Mouse (Mus musculus): ENCODE measurements at regions not wholly inside any gene's neighbourhood (a gene's known extent, or its start where the extent isn't known, plus 50 kb on each side); places are given as distances from the start of the nearest gene placed in this dataset.

- TF ChIP-seq POU5F1 (IDR thresholded peaks at IDR 0.05; ENCODE audit: borderline replicate concordance, low read length) (no peak), CTCF (conservative IDR thresholded peaks at IDR 0.05; ENCODE audit: low read length) (no peak), NANOG (IDR thresholded peaks at IDR 0.05; ENCODE audit: borderline replicate concordance, low read length) (no peak)
- no peaks in the 10 kb centered on the region for H3K9me3 ChIP-seq (ENCODE audit: low read length)
- no peak overlapping the region for H3K4me3 ChIP-seq (replicated peaks; ENCODE audit: low read length)
- H3K36me3 ChIP-seq (ENCODE audit: insufficient read depth, low read length) = no peaks in the 10 kb centered on the region
- no peaks in the 10 kb centered on the region for H3K4me1 ChIP-seq (replicated peaks; ENCODE audit: low read depth, low read length)
- no peaks in the 10 kb centered on the region for H3K27me3 ChIP-seq (ENCODE audit: insufficient read depth, low read length)
Observed at GRCm38 (mm10) chr4:72562909-72563676, 289.3 kb downstream of the Aldoart1 start.

GRCm38 (mm10) chr4:72554276-72554675 is 298.2 kb downstream of the Aldoart1 start:
- Histone ChIP-seq H3K27me3 (ENCODE audit: insufficient read depth, low read length) (no peaks in the 10 kb centered on the region), H3K9me3 (ENCODE audit: low read length) (no peaks in the 10 kb centered on the region), H3K4me1 (replicated peaks; ENCODE audit: low read depth, low read length) (no peaks in the 10 kb centered on the region), H3K4me3 (replicated peaks; ENCODE audit: low read length) (no peak overlapping the region), H3K36me3 (ENCODE audit: insufficient read depth, low read length) (no peaks in the 10 kb centered on the region)
- no peak for TF ChIP-seq POU5F1 (IDR thresholded peaks at IDR 0.05; ENCODE audit: borderline replicate concordance, low read length)
- TF ChIP-seq NANOG (IDR thresholded peaks at IDR 0.05; ENCODE audit: borderline replicate concordance, low read length) = no peak
- no peak for TF ChIP-seq CTCF (conservative IDR thresholded peaks at IDR 0.05; ENCODE audit: low read length)

- Histone ChIP-seq H3K27me3 (ENCODE audit: insufficient read depth, low read length) (no peaks in the 10 kb centered on the region), H3K4me3 (replicated peaks; ENCODE audit: low read length) (no peak overlapping the region)
Observed at GRCm38 (mm10) chr4:72534563-72534962, 317.9 kb downstream of the Aldoart1 start.

GRCm38 (mm10) chr4:72524630-72525029 is 323.9 kb upstream of the Tle1 start:
- H3K9me3 ChIP-seq (ENCODE audit: low read length) = no peaks in the 10 kb centered on the region
- TF ChIP-seq NANOG (IDR thresholded peaks at IDR 0.05; ENCODE audit: borderline replicate concordance, low read length) (no peak), POU5F1 (IDR thresholded peaks at IDR 0.05; ENCODE audit: borderline replicate concordance, low read length) (no peak), CTCF (conservative IDR thresholded peaks at IDR 0.05; ENCODE audit: low read length) (no peak)
- no peaks in the 10 kb centered on the region for H3K4me1 ChIP-seq (replicated peaks; ENCODE audit: low read depth, low read length)
- no peaks in the 10 kb centered on the region for H3K36me3 ChIP-seq (ENCODE audit: insufficient read depth, low read length)
- no peaks in the 10 kb centered on the region for H3K27me3 ChIP-seq (ENCODE audit: insufficient read depth, low read length)
- H3K4me3 ChIP-seq (replicated peaks; ENCODE audit: low read length) = no peak overlapping the region

More at GRCm38 (mm10) chr4:72534563-72534962, 317.9 kb downstream of the Aldoart1 start:
- H3K9me3 ChIP-seq (ENCODE audit: low read length) = no peaks in the 10 kb centered on the region
- TF ChIP-seq POU5F1 (IDR thresholded peaks at IDR 0.05; ENCODE audit: borderline replicate concordance, low read length) (no peak), NANOG (IDR thresholded peaks at IDR 0.05; ENCODE audit: borderline replicate concordance, low read length) (no peak), CTCF (conservative IDR thresholded peaks at IDR 0.05; ENCODE audit: low read length) (no peak)
- H3K36me3 ChIP-seq (ENCODE audit: insufficient read depth, low read length) = no peaks in the 10 kb centered on the region
- no peaks in the 10 kb centered on the region for H3K4me1 ChIP-seq (replicated peaks; ENCODE audit: low read depth, low read length)

GRCm38 (mm10) chr4:72524100-72524499 is 323.4 kb upstream of the Tle1 start:
- Histone ChIP-seq H3K36me3 (ENCODE audit: insufficient read depth, low read length) (no peaks in the 10 kb centered on the region), H3K27me3 (ENCODE audit: insufficient read depth, low read length) (no peaks in the 10 kb centered on the region), H3K9me3 (ENCODE audit: low read length) (no peaks in the 10 kb centered on the region), H3K4me1 (replicated peaks; ENCODE audit: low read depth, low read length) (no peaks in the 10 kb centered on the region), H3K4me3 (replicated peaks; ENCODE audit: low read length) (no peak overlapping the region)
- no peak for TF ChIP-seq CTCF (conservative IDR thresholded peaks at IDR 0.05; ENCODE audit: low read length)
- no peak for TF ChIP-seq NANOG (IDR thresholded peaks at IDR 0.05; ENCODE audit: borderline replicate concordance, low read length)
- no peak for TF ChIP-seq POU5F1 (IDR thresholded peaks at IDR 0.05; ENCODE audit: borderline replicate concordance, low read length)

- Histone ChIP-seq H3K4me1 (replicated peaks; ENCODE audit: low read depth, low read length) (no peaks in the 10 kb centered on the region), H3K4me3 (replicated peaks; ENCODE audit: low read length) (no peak overlapping the region), H3K27me3 (ENCODE audit: insufficient read depth, low read length) (no peaks in the 10 kb centered on the region), H3K9me3 (ENCODE audit: low read length) (no peaks in the 10 kb centered on the region), H3K36me3 (ENCODE audit: insufficient read depth, low read length) (no peaks in the 10 kb centered on the region)
- TF ChIP-seq POU5F1 (IDR thresholded peaks at IDR 0.05; ENCODE audit: borderline replicate concordance, low read length) (no peak), CTCF (conservative IDR thresholded peaks at IDR 0.05; ENCODE audit: low read length) (no peak), NANOG (IDR thresholded peaks at IDR 0.05; ENCODE audit: borderline replicate concordance, low read length) (no peak)
Observed at GRCm38 (mm10) chr4:72511220-72511619, 310.5 kb upstream of the Tle1 start.

- Histone ChIP-seq H3K36me3 (ENCODE audit: insufficient read depth, low read length) (no peaks in the 10 kb centered on the region), H3K4me3 (replicated peaks; ENCODE audit: low read length) (no peak overlapping the region), H3K4me1 (replicated peaks; ENCODE audit: low read depth, low read length) (no peaks in the 10 kb centered on the region), H3K9me3 (ENCODE audit: low read length) (no peaks in the 10 kb centered on the region), H3K27me3 (ENCODE audit: insufficient read depth, low read length) (no peaks in the 10 kb centered on the region)
- TF ChIP-seq POU5F1 (IDR thresholded peaks at IDR 0.05; ENCODE audit: borderline replicate concordance, low read length) = no peak
- TF ChIP-seq CTCF (conservative IDR thresholded peaks at IDR 0.05; ENCODE audit: low read length) = no peak
- no peak for TF ChIP-seq NANOG (IDR thresholded peaks at IDR 0.05; ENCODE audit: borderline replicate concordance, low read length)
Observed at GRCm38 (mm10) chr4:72481748-72482147, 281.0 kb upstream of the Tle1 start.

GRCm38 (mm10) chr4:72480535-72480934 is 279.8 kb upstream of the Tle1 start:
- no peaks in the 10 kb centered on the region for H3K36me3 ChIP-seq (ENCODE audit: insufficient read depth, low read length)
- no peaks in the 10 kb centered on the region for H3K9me3 ChIP-seq (ENCODE audit: low read length)
- no peaks in the 10 kb centered on the region for H3K4me1 ChIP-seq (replicated peaks; ENCODE audit: low read depth, low read length)
- H3K27me3 ChIP-seq (ENCODE audit: insufficient read depth, low read length) = no peaks in the 10 kb centered on the region
- TF ChIP-seq NANOG (IDR thresholded peaks at IDR 0.05; ENCODE audit: borderline replicate concordance, low read length) (no peak), CTCF (conservative IDR thresholded peaks at IDR 0.05; ENCODE audit: low read length) (no peak), POU5F1 (IDR thresholded peaks at IDR 0.05; ENCODE audit: borderline replicate concordance, low read length) (no peak)
- no peak overlapping the region for H3K4me3 ChIP-seq (replicated peaks; ENCODE audit: low read length)

Measured in E14TG2a.4 (cell line).